Mouse (Mus musculus): ENCODE data around the gene Trpc4.

Gene Trpc4

GRCm38 (mm10) chr3:54155639-54156315, at the start of gene Trpc4:
TSS of gene Trpc4 (plus strand) at chr3:54156035.
- DNase-seq = no peak

GRCm38 (mm10) chr3:54111489-54111888, 44.3 kb upstream of the Trpc4 start:
- DNase-seq = no peak

DNA sequence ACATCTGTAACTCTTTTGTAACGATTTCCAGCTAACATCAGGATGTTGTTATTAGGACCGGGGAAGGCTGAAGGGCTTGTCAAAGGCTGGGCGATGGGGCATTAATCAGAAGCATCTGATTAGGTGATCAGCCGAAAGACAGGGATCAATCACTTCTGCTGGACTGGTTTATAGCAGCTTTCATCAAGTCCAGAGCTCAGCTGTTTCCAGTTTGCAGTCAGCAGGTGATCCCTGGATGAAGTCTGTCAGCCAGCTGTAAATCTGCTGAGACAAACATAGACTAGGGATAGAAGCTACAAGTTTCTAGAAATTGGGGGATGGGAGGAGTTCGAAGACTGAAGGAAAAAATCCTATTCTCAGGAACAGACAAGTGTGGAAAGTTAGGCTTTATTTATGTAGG, 20.5 kb upstream of the Trpc4 start:
- no peak for DNase-seq

DNA sequence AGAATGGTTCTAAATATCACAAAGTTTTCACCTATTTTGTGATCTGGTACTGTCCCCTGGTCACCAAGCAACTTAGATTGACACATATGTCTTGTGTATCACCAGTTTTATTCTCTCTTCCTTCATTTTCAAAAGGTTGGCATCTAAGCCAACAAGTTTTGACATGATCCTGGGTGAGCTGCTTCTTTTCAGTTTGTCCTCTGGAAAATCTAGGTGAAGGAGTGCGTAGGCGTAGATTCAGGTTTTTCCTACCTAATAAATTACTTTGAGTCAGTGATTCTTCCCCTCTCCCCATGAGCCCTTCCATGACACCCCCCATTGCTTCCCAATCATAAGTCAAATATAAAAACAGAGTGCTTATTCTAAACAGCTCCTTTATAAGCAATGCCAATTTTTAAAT, 14.5 kb upstream of the Trpc4 start:
- DNase-seq = no peak

- peak in 1 of 2 experiments; percentile 7 for DNase-seq
Measured at GRCm38 (mm10) chr3:54154844-54155638, 794 bp upstream of the Trpc4 start.

DNA sequence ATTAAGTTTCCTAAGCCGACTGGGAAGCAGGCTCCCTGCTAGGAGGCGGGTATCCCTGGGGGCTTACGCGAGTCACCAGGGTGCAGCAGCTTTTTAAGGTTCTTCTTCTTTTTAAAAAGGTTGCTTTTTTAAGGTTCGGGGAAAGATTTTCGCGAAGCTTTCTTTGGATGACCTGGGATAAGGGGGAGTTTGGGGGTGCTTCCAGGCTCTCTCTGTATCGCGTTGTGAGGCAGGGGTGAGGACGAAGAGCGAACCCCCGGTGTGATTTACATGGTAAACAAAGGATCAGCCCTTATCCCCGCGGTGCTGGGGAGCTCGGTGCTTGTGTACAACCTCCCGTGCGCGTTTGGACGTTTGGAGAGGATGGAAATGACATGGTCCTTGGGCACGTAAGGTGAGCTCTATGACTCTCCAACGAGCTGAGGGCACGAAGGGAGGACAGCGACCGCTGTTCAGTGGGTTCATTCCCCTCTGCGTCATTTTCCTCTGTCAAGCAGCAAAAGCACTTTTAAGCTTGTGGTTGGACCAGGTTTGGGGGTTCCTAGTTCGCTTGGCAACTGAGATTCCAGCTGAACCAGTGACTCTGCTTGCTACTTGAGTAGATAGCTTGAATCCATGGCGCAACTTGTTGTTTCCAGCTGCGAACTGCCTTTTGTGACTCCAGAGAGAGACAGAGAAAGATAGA, 623 bp downstream of the Trpc4 start:
- DNase-seq = no peak

- no peak for DNase-seq
Measured at GRCm38 (mm10) chr3:54170701-54171100, 14.9 kb downstream of the Trpc4 start.

- no peak for DNase-seq
Measured at GRCm38 (mm10) chr3:54177296-54177695, 21.5 kb downstream of the Trpc4 start.

- DNase-seq = no peak
Measured at GRCm38 (mm10) chr3:54190932-54191668, 35.3 kb downstream of the Trpc4 start.

DNA sequence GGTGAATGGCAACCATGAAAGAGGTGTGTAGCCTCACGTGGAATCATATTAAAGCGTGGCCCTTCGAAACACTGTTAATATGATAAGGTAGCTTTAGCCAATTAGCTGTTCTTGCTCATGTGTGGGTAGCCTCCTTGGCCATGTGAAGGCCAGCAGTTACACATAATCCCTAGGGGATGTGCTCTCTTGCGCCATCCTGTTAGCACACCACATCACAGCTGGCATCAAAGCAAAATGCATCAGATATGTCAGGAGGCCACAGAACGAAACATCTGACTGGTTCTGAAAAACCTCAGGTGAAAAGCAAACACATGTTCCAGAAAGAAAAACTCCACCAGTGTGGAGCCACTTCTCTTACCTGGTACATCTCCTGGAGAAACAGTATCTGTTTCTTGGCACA, 45.4 kb downstream of the Trpc4 start:
- no peak for DNase-seq

DNA sequence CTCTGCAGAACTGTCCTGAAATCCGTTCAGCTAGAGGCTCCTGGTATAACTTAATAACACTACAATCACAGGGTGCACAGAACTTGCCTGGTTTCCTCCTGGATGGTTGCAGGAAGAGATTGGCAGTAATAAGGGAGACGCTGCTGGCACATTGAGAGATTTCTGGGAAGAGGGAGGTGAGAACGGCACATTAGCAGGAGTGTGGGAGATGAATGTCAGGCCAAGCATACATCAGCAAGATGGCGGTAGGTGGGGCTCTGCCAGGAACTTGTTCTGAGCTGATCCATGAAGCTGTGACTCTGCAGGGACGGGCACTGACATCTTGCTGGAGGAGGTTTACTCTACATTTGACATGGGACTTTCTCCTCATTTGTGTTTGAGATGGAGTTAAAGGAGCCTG, 48.6 kb downstream of the Trpc4 start:
- DNase-seq = no peak

GRCm38 (mm10) chr3:54210112-54210511, 54.3 kb downstream of the Trpc4 start:
- no peak for DNase-seq

- no peak for DNase-seq
Measured at GRCm38 (mm10) chr3:54211441-54211840, 55.6 kb downstream of the Trpc4 start.

- DNase-seq = no peak
Measured at GRCm38 (mm10) chr3:54222549-54222948, 66.7 kb downstream of the Trpc4 start.

DNA sequence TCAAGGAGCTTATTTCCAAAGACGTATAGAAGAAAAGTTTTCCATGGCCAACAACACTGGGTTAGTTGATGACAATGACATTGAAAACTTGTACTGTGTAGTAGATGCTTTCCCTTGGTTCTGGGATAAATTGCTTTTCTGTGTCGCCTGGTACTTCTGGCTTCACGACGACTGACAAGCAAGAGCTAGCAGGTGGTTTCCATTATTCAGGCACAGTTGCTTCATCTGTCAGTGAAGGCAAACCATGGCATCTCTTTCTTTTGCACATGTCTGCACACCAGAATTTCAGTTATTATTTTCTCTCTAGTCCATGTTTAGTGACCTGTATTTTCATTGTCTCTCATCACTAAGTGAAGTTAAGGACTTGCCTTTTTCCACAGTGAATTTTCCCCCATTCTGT, 72.6 kb downstream of the Trpc4 start:
- DNase-seq = no peak

DNA sequence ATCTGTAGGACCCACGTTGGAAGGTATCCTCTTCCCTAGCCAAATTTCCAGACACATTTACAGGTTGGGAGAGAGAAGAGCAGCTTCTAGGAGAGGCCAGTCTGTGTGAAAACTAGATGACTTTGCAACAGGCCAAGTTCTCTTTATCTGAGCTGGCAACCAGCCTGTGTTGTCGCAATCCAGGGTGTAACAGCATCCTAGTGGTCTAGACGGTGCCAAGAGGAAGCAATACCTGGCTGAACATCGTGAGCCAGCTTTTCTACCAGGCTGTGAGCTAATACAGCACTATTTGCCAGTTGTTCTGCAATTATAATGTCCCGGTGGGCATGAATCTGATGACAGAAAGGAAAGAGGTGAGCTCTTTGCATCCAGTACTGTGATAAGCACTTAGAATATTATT, 83.1 kb downstream of the Trpc4 start:
- no peak for DNase-seq

DNA sequence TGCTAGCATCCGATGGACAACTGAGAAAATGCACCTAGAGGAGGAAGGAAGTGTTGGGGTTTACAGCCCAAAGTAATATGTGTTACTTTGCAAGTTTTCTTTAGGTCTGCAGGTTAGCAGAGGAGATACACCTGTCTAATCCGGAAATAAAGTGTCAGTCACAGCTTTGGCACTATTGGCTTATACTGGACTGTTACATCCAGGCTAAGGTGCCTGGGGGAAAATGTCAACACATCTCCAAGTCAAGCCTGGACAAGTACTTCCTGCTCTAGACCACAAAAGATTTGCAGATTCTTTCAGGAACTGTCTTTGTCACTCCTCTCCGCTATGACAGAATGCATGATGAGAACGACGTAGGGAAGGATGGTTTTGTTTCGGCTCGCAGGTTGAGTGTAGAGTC, 83.6 kb downstream of the Trpc4 start:
- DNase-seq = no peak

DNA sequence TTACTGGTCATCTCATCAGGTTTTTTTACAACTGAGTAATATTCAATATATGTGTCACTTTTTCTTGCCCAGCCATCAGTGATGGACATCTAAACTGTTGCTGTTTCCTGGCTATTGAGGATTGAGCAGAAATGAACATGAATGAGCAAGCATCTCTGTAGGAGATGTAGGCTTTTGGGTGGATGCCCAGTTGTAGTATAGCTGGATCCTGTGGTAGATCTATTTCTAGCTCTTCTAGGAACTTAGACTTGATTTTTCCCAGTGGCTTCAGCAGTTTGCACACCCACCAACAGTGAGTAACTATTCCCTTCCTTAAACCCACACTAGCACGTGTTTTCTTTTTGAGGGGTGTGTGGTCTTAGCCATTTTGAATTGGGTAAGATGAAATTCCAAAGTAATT, 87.3 kb downstream of the Trpc4 start:
- no peak for DNase-seq

DNA sequence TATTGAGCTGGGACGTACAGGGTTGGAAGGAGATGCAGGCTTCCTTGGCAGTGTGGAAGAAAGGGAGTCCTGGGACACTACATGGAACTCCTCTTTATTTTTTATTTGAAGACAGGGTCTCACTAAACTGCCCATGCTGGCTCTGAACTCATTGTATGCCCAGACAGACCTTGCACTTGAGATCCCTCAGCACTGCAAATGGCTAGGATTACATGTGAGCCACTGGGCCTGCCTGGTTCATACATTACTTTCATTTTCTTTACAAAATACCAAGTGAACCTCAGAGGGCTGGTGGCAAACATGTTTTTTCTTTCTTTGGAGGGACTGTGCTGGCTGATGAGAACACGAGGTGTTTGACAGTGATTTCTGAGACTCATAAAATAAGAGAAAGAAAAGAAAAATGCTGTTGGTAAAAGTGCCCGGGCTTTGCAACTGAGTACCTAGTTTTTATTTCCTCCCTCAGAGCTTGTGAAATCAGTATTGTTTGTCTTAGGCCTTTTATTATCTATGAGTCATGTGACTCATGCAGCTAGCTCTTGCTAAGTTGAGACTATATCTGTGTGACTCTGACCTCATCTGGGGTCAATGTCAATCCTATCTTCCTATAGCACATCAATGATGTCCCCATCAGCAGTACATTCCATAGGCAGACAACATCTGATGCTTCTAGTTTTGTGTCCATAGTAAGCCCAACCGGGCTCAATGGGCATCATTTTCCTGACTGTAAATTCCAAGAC, 89.1 kb downstream of the Trpc4 start:
- DNase-seq = no peak

DNA sequence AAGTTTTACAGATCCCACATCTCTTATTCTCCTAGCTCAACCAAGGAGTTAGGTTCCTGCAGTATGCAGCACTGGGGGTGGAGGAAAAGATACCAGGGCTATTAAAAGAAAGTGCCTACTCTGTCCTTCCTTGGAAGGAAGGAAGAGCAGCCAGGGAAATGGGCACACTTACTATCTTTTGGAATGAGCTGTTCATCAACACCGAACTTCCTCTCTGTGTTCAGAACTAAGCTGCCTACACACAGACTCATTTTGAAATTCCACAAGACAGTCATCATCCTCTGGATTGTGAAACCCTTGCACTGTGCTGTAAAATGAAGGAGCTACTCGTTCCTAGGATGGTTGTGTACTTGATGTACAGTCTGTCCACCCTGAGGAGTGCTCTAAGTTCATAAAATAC, 90.6 kb downstream of the Trpc4 start:
- DNase-seq = no peak

DNA sequence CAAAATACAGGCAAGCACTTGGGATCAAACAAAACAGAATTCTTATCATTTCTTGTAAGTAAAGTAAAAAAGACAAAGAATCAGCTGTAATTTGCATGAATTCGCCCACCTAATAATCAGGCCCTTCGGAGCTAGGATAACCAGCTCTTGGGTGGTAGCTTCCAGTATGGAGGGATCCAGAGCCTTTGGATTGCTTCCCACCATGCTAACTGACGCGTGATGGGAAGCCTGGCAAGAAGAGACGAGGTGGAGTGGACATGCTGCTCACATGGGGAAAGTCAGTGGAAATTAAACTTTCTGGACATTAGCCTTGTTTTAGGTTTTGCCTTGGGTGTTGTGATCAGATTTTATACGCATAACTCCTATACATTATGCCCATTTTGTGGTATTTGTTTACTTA, 93.5 kb downstream of the Trpc4 start:
- DNase-seq = no peak

- DNase-seq = no peak
Measured at GRCm38 (mm10) chr3:54266943-54267342, 111.1 kb downstream of the Trpc4 start.
